ENCODE assay signal across 23 mouse cellular contexts in genomic region chr6:100623922-100624321, GRCm38 (mm10). TPM values are rescaled to one million over a fixed set of nuclear protein-coding genes. Genes with fewer than 3 reads are reported as not detected.
DNase-seq lines count a peak whose midpoint lies in the region; ATAC-seq and TF ChIP-seq lines count a peak whose summit lies in the region.
"Had no signal": no experiment of that assay in that cellular context is flagged by ENCODE, and none has a peak within 500 bp of the region (broad histone marks: within the 10 kb centered on the region; RNA-seq: fewer than 3 reads in every experiment).

No protein-coding gene starts in this region.

- H3K4me1 ChIP-seq in liver, embryonic 12.5 days = peaks cover 38% of the 10 kb centered on the region
- no peaks in the 10 kb centered on the region for H3K4me1 ChIP-seq in lung, postnatal 0 days (ENCODE audit: insufficient read depth, low read depth, low read length)
- H3K4me1 ChIP-seq: embryonic facial prominence, embryonic 10.5 days; forebrain, embryonic 12.5 days; hindbrain, embryonic 15.5 days; midbrain, embryonic 12.5 days had no signal

- no peak for TF ChIP-seq EP300 in lung, postnatal 0 days (IDR thresholded peaks at IDR 0.05)

- no peaks in the 10 kb centered on the region for H3K27me3 ChIP-seq in liver, embryonic 12.5 days (replicated peaks)
- H3K27me3 ChIP-seq in lung, postnatal 0 days (replicated peaks; ENCODE audit: insufficient read depth, low read length) = no peaks in the 10 kb centered on the region
- H3K27me3 ChIP-seq: forebrain, embryonic 12.5 days; hindbrain, embryonic 15.5 days; limb, embryonic 15.5 days; midbrain, embryonic 12.5 days had no signal

- H3K4me3 ChIP-seq in liver, embryonic 12.5 days = no peak overlapping the region
- no peak overlapping the region for H3K4me3 ChIP-seq in lung, postnatal 0 days (ENCODE audit: low read depth, low read length)
- H3K4me3 ChIP-seq: embryonic facial prominence, embryonic 10.5 days; forebrain, embryonic 12.5 days; gastrocnemius, adult 2 months; hindbrain, embryonic 15.5 days; limb, embryonic 15.5 days; midbrain, embryonic 12.5 days had no signal

- peaks cover 31% of the 10 kb centered on the region for H3K36me3 ChIP-seq in liver, embryonic 12.5 days
- 0 out of 2 replicates have a peak, but pooled peaks cover 3% of the 10 kb centered on the region for H3K36me3 ChIP-seq in lung, postnatal 0 days (ENCODE audit: insufficient read depth, low read length)
- H3K36me3 ChIP-seq: hindbrain, embryonic 15.5 days had no signal

- WGBS in liver, embryonic 12.5 days (ENCODE audit: insufficient replicate concordance) = 47% methylated on average over 2 of the region's 2 CpGs
- 80% methylated on average over 2 of the region's 2 CpGs for WGBS in lung, postnatal 0 days

- peak overlapping the region; percentile 80 for H3K27ac ChIP-seq in liver, embryonic 12.5 days
- no peak overlapping the region for H3K27ac ChIP-seq in lung, postnatal 0 days (ENCODE audit: low read length)
- H3K27ac ChIP-seq: embryonic facial prominence, embryonic 10.5 days; forebrain, embryonic 12.5 days; gastrocnemius, adult 2 months; hindbrain, embryonic 15.5 days; limb, embryonic 15.5 days; macrophage; midbrain, embryonic 12.5 days had no signal

- H3K4me2 ChIP-seq in liver, embryonic 12.5 days = peak overlapping the region; percentile 43
- no peak overlapping the region for H3K4me2 ChIP-seq in lung, postnatal 0 days (replicated peaks; ENCODE audit: low read depth, low read length)
- H3K4me2 ChIP-seq: forebrain, embryonic 12.5 days; heart, embryonic 11.5 days; hindbrain, embryonic 15.5 days; limb, embryonic 15.5 days; midbrain, embryonic 12.5 days had no signal

- TF ChIP-seq CTCF in lung, postnatal 0 days (IDR thresholded peaks at IDR 0.05) = no peak

- DNase-seq in c-Kit-negative CD71-positive TER-119-positive erythroid progenitor cells, embryonic 14.5 days (ENCODE audit: low read depth, low spot score) = peak; percentile 71
- no peak for DNase-seq in gastrocnemius, postnatal 25 days
- no peak for DNase-seq in lung, postnatal 0 days (ENCODE audit: low spot score)
- DNase-seq in layer of hippocampus, postnatal 36 days = no peak
- DNase-seq: adrenal gland, postnatal 14 days; cerebellum, adult 11-12 months; cerebellum, postnatal 10 days; gastrocnemius, adult 2 months; heart, adult 11 months; kidney, postnatal 4 days; right cerebral cortex, postnatal 14 days; spleen, adult 18-20 months; thymus, postnatal 4 days had no signal

- ATAC-seq in erythroblast, adult 5-6 weeks (replicated peaks; ENCODE audit: low FRiP score, poor library complexity, severe bottlenecking) = peak; percentile 74
- peak; percentile 86 for ATAC-seq in liver, embryonic 12.5 days
- peak; percentile 52 for ATAC-seq in megakaryocyte progenitor cell, adult 5-6 weeks (replicated peaks; ENCODE audit: poor library complexity)
- ATAC-seq in lung, postnatal 0 days = no peak

- H3K9me3 ChIP-seq in liver, embryonic 12.5 days (replicated peaks) = no peaks in the 10 kb centered on the region
- H3K9me3 ChIP-seq in lung, postnatal 0 days (ENCODE audit: low read length) = no peaks in the 10 kb centered on the region
- H3K9me3 ChIP-seq: embryonic facial prominence, embryonic 10.5 days; forebrain, embryonic 12.5 days; hindbrain, embryonic 15.5 days; limb, embryonic 15.5 days; midbrain, embryonic 12.5 days had no signal

- no peak overlapping the region for H3K9ac ChIP-seq in liver, embryonic 12.5 days
- H3K9ac ChIP-seq in lung, postnatal 0 days (replicated peaks; ENCODE audit: low read depth) = no peak overlapping the region
- H3K9ac ChIP-seq: forebrain, embryonic 12.5 days; hindbrain, embryonic 15.5 days; limb, embryonic 15.5 days; midbrain, embryonic 12.5 days had no signal

RNA-seq across cellular contexts. Expression of gene Shq1, which starts 47.0 kb away (rescaled TPM):
- total RNA-seq in erythroblast, adult 5-6 weeks (2015; ENCODE audit: low replicate concordance) = 0.21 and 2.5 TPM in 2 replicates
- total RNA-seq in erythroblast, adult 5-6 weeks (2017; ENCODE audit: low replicate concordance) = 2.6 and 4.6 TPM in 2 replicates
- polyA plus RNA-seq in liver, embryonic 12.5 days (2016; fragmentation: Nextera tagmentation; extraction: Ambion mirVana) = 18.5 and 18.9 TPM in 2 replicates
- 7.0 and 9.1 TPM in 2 replicates for total RNA-seq in megakaryocyte progenitor cell, adult 5-6 weeks (2015)
- 17.4 and 17.8 TPM in 2 replicates for total RNA-seq in megakaryocyte progenitor cell, adult 5-6 weeks (2017)
- total RNA-seq in gastrocnemius, postnatal 25 days (2021) = 1 to 10 TPM; 1.7 to 1.9 TPM
- 5.9 and 6.7 TPM in 2 replicates for polyA plus RNA-seq in lung, postnatal 0 days (2015; fragmentation: Nextera tagmentation; extraction: Ambion mirVana)
- 1 to 10 TPM; 5.8 to 7.4 TPM for total RNA-seq in layer of hippocampus, postnatal 36 days (2021)
